Mouse (Mus musculus) brown adipose tissue, adult 24 weeks (tissue): ENCODE data around the gene Pms2. TPM values are rescaled to one million over a fixed set of nuclear protein-coding genes. Genes with fewer than 3 reads are reported as not detected.

Experiments
- H3K27ac ChIP-seq: fragments of 200-500 bp; replicated peaks from 2 replicates; pipeline ENCODE4 v1.5.1; 2012; ENCODE audit warnings: low read depth, mild to moderate bottlenecking, low read length
- H3K4me1 ChIP-seq: fragments of 200-500 bp; 2 replicates; pipeline ENCODE4 v1.6.1; 2012; ENCODE audit warnings: low read length, mixed read lengths; ENCODE audit not compliant: control insufficient read depth, insufficient read depth, insufficient read length
- H3K4me3 ChIP-seq: fragments of 200-500 bp; 2 replicates; pipeline ENCODE4 v1.5.1; 2012; ENCODE audit warnings: low read depth, mild to moderate bottlenecking, low read length, moderate library complexity; ENCODE audit not compliant: insufficient read depth
- polyA plus RNA-seq: library from polyadenylated mRNA; stranded (reverse); fragments of >200 nt; gene quantifications from 2 replicates; pipeline ENCODE4 v1.2.4, GENCODE M21; 2012; ENCODE audit not compliant: missing spikeins, insufficient read depth, insufficient read length

Gene Pms2
- polyA plus RNA-seq, 1 experiment: 3.0 TPM

DNA sequence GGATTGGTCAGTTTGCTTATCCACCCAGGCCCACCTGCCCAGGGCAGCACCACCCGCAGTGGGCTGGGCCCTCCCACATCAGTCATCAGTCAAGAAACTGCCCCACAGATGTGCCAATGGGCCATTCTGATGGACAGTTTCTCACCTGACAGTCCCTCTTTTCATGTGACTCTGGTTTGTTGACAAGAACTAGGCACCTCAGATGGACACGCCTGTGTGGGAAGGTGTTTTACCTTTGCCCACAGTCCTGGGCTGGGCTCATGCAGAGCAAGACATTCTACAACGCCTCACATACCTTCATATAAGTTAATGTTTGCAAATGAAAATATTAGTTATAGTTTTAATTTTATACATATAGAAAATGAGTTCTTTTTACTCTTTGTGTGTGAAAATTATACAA lies 8.4 kb downstream of the Pms2 start:
- H3K27ac ChIP-seq: no peak overlapping the region
- no peak overlapping the region for H3K4me3 ChIP-seq
- H3K4me1 ChIP-seq: no peaks in the 10 kb centered on the region

DNA sequence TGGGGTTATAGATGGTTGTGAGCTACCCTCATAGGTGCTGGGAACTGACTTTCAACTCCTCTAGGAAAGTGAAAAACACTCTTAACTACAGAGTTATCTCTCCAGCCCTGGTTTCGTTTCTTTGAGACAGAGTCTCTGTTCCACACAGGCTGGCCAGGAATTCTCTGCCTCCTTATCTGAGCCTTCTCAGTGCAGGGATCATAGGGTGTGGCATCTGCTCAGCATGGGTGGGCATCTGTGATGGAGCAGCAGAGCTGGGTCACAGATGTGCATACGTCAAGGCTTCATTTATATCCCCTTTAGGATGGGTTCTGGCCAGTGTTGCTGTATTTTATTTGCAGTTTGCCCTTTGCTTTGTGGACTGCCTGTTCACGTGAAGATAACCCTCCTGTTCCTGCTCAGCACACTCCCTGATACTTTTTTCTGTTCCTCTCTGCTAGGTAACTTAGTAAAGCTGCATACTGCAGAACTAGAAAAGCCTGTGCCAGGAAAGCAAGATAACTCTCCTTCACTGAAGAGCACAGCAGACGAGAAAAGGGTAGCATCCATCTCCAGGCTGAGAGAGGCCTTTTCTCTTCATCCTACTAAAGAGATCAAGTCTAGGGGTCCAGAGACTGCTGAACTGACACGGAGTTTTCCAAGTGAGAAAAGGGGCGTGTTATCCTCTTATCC lies 15.2 kb downstream of the Pms2 start:
- H3K4me1 ChIP-seq: no peaks in the 10 kb centered on the region
- no peak overlapping the region for H3K27ac ChIP-seq
- no peak overlapping the region for H3K4me3 ChIP-seq

DNA sequence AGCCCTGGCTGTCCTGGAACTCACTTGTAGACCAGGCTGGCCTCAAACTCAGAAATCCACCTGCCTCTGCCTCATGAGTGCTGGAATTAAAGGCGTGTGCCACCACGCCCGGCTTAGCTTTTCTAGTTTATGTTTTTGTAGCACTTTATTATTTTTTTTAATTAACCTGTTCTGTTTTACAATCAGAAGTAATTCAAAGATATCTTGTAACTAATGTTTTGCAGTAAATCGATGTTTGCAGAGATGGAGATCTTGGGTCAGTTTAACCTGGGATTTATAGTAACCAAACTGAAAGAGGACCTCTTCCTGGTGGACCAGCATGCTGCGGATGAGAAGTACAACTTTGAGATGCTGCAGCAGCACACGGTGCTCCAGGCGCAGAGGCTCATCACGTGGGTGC lies 18.1 kb downstream of the Pms2 start, which contains the start of gene Gm42421:
Gene Gm42421, plus strand, starts transcription at position 301 of the 400 bp plus-strand sequence.
- no peak within 1 kb of the TSS for H3K27ac ChIP-seq
- no peaks in the 10 kb centered on the region for H3K4me1 ChIP-seq
- no peak within 1 kb of the TSS for H3K4me3 ChIP-seq

DNA sequence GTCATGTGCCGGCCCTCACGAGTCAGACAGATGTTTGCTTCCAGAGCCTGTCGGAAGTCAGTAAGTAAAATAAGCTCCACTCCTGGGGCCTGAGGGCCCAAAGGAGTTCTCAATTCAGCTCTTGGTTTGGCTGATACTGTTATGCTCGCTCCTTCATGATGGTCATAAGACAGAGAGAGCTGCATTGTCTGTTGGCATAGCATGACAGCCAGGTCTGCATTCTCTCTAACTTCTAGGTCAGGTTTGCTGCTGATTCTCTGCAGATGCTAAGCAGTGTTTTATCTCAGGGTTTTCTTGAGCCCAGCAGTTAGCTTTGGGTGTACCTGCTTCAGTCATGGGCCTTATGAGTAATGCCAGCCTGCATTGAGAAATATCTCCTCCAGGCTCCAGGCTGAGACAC lies 19.5 kb downstream of the Pms2 start:
- no peaks in the 10 kb centered on the region for H3K4me1 ChIP-seq
- no peak overlapping the region for H3K4me3 ChIP-seq
- H3K27ac ChIP-seq: no peak overlapping the region

DNA sequence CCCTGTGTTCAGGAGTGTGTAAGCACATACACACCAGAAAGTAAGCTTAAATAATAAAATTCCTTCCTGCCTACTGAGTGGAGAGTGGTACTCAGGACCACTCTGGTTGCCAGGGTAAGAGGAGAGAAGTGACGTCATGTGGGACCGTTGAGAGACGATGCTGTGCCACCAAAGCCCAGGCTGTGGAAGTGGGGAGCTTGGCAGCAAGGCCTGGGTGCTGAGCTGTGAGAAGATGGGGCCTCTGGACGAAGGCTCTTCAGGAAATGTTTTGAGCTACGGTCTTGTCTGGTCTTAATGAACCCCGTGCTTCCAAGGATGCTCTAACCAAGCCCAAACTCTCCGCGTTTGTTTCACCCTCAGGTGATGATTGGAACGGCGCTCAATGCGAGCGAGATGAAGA lies 20.9 kb downstream of the Pms2 start:
- no peaks in the 10 kb centered on the region for H3K4me1 ChIP-seq
- H3K4me3 ChIP-seq: no peak overlapping the region
- no peak overlapping the region for H3K27ac ChIP-seq

DNA sequence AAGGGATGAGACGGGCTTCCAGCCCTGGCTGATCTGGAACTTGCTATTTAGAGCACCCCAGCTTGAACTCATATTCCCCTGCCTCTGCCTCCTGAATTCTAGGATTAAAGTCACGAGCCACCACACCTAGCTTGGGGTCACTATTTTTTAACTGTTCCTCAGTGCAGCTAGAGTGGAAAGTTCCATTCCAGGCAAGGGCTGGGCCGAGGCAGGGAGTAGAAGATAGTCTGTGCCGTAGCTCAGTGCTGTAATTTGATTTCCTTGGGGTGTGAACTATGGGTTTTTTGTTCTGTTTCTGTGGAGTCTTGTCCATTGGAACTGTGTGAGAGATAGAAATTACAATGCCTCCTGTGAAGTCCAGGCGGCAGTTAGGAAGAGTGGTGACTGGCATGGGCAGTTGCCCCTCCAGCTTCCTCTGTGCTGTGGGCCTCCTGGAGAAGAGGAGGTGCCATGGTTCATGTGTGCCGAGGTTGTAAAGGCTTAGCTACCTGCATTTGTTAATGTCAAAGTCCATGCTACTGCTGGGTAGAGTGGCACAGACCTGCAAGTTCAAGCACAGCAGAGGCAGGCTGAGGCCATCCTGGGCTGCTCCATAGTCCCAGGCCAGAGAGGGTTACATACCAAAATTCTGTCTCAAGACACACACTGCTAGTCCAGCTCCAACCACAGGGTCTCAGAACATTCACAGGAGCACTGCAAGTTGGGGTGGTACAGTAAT lies 22.3 kb downstream of the Pms2 start:
- no peaks in the 10 kb centered on the region for H3K4me1 ChIP-seq
- no peak overlapping the region for H3K4me3 ChIP-seq
- H3K27ac ChIP-seq: no peak overlapping the region

DNA sequence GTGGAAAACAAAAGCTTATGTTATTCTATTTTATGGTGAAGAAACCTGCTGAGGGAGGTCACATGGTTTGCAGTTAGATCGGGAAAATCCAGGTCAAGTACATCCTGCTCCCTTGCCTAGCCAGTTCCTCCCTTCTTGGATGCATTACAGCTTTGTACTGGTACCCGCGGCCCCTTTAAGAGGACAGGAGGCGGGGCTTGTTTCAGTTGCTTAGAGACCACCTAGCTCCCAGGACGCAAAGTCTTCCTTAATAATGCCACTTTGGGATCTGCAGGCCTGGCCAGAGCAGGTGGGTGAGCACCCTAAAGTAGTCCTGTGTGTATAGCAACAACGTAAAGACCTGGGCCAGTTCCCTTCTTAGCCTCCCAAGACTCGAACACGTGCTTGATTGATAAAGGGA lies 23.1 kb downstream of the Pms2 start, which contains the start of gene Rsph10b:
Gene Rsph10b, plus strand, starts transcription at position 205 of the 400 bp plus-strand sequence.
- Histone ChIP-seq H3K4me3 (no peak within 1 kb of the TSS), H3K27ac (no peak within 1 kb of the TSS), H3K4me1 (no peaks in the 10 kb centered on the region)

DNA sequence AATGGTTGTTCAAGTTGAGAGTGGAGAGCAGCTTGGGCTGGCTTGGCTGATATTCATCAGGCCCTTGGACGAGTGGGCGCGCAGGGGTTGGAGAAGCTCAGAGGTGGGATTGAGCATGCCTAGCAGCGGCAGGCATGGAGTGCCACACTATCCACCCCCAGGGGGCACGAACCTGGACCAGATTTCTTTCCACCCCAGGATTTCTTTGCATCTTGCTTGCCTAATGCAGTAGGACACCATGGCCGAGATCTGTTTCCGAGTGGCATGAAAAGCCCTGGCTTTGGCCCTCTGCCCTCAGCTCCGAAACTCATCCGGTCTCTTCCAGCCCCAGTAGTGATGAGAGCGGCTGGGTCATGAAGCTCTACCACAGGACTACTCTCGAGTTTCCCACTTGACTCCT lies 23.6 kb downstream of the Pms2 start:
- H3K27ac ChIP-seq: no peak overlapping the region
- no peak overlapping the region for H3K4me3 ChIP-seq
- no peaks in the 10 kb centered on the region for H3K4me1 ChIP-seq

DNA sequence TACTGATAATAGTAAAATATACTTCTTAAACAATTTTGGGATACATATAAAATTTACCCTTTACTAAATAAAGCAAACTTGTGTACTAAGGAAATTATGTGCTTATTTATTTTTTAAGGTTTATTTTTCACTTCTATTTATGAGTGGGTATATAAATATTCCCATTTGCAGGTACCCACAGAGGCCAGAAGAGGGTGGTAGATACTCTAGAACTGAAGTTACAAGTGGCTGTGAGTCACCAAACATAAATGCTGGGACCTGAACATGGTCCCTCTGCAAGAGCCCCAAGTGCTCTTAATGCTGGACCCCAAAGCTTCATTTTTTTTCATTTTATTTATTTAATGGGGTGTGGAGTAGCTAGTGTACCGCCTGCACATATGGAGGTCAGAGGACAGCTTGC lies 24.1 kb downstream of the Pms2 start:
- H3K4me3 ChIP-seq: no peak overlapping the region
- H3K4me1 ChIP-seq: no peaks in the 10 kb centered on the region

DNA sequence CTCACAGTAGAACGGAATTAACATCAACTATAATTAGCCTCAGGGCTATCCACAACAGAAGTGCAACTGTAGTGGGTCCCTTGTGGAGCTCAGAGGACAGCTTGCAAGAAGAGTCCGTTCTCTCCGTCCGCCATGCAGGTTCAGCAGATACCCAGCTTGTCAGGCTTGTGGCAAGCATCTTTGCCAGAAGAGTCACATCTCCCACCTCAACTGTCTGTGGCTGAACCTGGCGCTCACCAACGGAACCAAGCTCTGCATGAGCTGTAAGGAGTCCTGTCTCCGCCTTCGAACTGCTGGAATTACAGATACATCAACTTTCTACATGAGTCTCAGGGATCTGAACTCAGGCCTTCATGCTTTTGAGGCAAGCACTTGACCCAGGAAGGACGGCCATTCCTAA lies 26.4 kb downstream of the Pms2 start:
- Histone ChIP-seq H3K4me3 (no peak overlapping the region), H3K4me1 (no peaks in the 10 kb centered on the region), H3K27ac (no peak overlapping the region)

More for the DNA sequence above, 24.1 kb downstream of the Pms2 start:
- no peak overlapping the region for H3K27ac ChIP-seq

DNA sequence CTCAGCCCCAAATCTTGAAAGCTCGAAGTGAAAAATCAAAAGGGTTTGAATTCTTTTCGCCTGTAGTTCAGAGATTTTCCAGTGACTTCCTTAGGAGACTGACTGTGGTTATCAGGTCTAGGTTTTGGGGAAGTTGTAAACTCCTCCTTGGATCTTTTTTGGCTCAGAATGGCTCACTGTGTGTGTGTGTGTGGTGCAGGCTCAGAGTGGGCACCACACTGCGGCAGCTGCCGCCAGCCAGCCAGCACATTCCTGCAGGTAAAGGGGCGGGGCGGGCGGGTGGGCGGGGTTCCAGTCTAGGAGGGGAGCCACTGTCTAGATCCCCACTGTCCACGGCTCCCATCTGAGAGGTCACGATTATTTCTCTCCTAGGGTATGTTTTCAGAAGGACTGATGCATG lies 31.8 kb downstream of the Pms2 start:
- Histone ChIP-seq H3K4me1 (no peaks in the 10 kb centered on the region), H3K4me3 (no peak overlapping the region), H3K27ac (no peak overlapping the region)

DNA sequence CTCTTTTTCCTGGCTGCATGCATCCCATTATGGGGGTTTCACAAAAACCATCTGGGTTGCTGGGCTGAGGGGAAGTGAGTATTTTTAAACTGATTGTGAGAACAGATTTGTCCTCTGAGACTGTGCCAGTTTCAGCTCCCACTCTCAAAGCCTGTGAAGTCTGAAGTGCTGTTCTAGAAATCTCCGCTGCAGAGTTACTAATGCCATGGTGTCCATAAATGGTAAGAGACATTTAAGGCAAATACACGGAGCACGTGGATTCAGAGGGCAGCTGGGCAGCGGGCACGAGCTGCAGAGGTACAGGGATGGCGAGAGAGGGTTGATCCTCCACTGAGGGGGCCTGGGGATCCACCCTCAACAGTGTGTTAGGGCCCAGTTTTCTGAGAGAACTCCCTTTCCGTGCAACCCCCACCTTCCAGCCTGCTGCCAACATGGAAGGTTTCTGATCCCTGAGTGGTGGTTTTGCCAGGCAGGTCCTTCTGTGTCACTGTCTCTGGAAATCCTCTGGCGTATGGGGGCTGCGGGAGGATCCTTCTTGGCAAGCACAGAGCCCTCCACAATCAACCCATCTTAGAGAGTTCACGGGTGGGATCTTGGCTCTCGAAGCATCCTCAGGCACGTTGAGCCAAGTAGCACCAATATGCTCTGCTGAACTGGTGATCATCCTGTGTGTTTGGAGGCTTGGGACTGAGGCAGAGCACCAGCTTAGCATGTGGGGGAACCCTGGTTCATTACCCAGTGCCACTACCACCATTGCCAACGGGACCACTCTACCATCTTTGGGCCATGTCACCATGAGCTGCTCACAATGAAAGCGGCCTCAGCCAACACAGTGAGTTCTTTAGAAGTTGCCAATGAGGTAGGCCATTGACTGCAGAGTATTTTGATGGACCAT lies 33.7 kb downstream of the Pms2 start:
- no peak overlapping the region for H3K27ac ChIP-seq
- H3K4me3 ChIP-seq: no peak overlapping the region
- H3K4me1 ChIP-seq: no peaks in the 10 kb centered on the region

DNA sequence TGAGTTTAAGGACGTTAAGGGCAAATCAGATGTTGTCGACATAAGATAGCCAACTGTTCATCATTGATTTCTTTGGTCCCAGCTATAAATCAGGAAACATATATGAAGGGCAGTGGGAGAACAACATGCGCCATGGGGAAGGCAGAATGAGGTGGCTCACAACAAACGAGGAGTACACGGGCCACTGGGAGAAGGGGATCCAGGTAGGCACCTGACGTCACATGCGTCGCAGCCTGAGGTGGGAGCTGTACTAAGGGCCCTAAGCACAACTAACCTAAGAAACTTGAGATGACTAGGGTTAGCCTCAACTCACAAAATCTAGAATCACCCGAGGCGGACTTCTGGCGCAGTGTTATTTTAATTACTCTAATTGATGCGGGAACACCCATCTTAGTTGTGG lies 38.6 kb downstream of the Pms2 start:
- H3K27ac ChIP-seq: no peak overlapping the region
- H3K4me3 ChIP-seq: no peak overlapping the region
- H3K4me1 ChIP-seq: no peaks in the 10 kb centered on the region

DNA sequence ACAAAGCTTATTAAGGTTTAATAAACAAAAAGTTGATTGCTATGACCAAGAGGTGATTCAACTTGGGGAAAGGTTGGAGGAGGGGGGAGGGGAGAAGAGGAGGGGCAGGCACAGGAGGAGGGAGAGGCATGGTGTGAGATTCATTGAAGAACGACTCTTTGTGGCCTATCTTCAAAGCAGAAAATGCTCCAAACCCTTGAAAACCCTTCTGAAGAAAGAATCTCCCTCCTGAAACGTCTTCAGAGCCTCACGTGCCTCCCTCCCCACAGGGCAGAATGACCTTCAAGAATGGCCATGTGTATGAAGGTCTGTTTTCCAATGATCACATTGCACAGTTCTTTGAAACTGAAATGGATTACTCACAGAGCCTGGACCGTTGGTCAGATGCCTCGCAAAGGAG lies 40.3 kb downstream of the Pms2 start:
- Histone ChIP-seq H3K27ac (no peak overlapping the region), H3K4me3 (no peak overlapping the region)

DNA sequence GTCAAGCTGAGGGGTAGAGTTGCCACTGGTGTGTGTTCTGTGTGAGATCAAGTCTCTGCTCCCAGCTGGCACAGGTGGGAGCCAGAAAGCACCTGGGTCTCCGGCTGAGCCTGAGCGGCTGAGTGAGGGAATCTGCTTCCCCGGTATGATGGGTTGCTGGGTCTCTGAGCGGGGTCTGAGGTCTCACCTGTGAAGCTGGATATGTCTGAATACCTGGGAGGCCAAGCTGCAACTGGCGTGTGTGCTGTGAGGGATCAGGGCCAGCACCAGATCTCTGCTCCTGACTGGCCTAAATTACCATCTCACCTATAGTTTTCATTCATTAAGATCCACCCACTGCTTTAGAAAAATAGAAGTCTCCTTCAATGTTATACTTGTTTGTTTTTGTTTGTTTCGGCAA lies 47.3 kb downstream of the Pms2 start:
- Histone ChIP-seq H3K4me1 (no peaks in the 10 kb centered on the region), H3K4me3 (no peak overlapping the region), H3K27ac (no peak overlapping the region)

More for the DNA sequence above, 40.3 kb downstream of the Pms2 start:
- no peaks in the 10 kb centered on the region for H3K4me1 ChIP-seq
